Mouse (Mus musculus) neural tube, embryonic 14.5 days (tissue): ENCODE data around the gene Cmklr1. TPM values are rescaled to one million over a fixed set of nuclear protein-coding genes. Genes with fewer than 3 reads are reported as not detected.

Source experiments
- ATAC-seq: fragments of 200-750 bp; cut with Nextera tagmentation; 2 replicates; pipeline ENCODE4 v1.8.0; 2017; ENCODE audit warnings: low read depth, mild to moderate bottlenecking, moderate TSS enrichment, moderate library complexity
- H3K27ac ChIP-seq: fragments of 300-500 bp; sonication (generic); 2 replicates; pipeline ENCODE4 v1.5.1; 2014; ENCODE audit warnings: low read depth, mild to moderate bottlenecking, control low read depth, low read length, moderate library complexity, mixed read lengths
- H3K27me3 ChIP-seq: fragments of 300-500 bp; sonication (generic); 2 replicates; pipeline ENCODE4 v1.6.1; 2014; ENCODE audit warnings: low read length; ENCODE audit not compliant: control insufficient read depth, insufficient read depth
- H3K36me3 ChIP-seq: fragments of 300-500 bp; sonication (generic); 2 replicates; pipeline ENCODE4 v1.6.1; 2014; ENCODE audit warnings: low read length, mixed read lengths; ENCODE audit not compliant: control insufficient read depth, insufficient read depth
- H3K4me1 ChIP-seq: fragments of 300-500 bp; sonication (generic); 2 replicates; pipeline ENCODE4 v1.6.1; 2014; ENCODE audit warnings: low read length; ENCODE audit not compliant: control insufficient read depth, insufficient read depth
- H3K4me2 ChIP-seq: fragments of 300-500 bp; sonication (generic); 2 replicates; pipeline ENCODE4 v1.6.1; 2014; ENCODE audit warnings: mild to moderate bottlenecking, low read depth, low read length, control low read depth
- H3K4me3 ChIP-seq: fragments of 300-500 bp; sonication (generic); 2 replicates; pipeline ENCODE4 v1.5.1; 2014; ENCODE audit warnings: low read depth, low read length, control low read depth, mixed read lengths
- H3K9ac ChIP-seq: fragments of 300-500 bp; sonication (generic); replicated peaks from 2 replicates; pipeline ENCODE4 v1.6.1; 2014; ENCODE audit warnings: low read depth, mild to moderate bottlenecking, control low read depth, low read length, mixed read lengths
- H3K9me3 ChIP-seq: fragments of 300-500 bp; sonication (generic); 2 replicates; pipeline ENCODE4 v1.6.1; 2016; ENCODE audit warnings: low read length; ENCODE audit not compliant: control insufficient read depth
- WGBS: fragments of 180-500 bp; shearing (Covaris S2); extraction: QIAGEN DNeasy Blood & Tissue Kit; methylation state at CpG from one replicate; pipeline ENCODE4 v1.1.7; 2014; 5-methylcytosine and 5-hydroxymethylcytosine counted together
- polyA plus RNA-seq: library from polyadenylated mRNA; unstranded; fragments of >200 nt; fragmentation: Nextera tagmentation; extraction: Ambion mirVana; gene quantifications from 2 replicates; pipeline ENCODE4 v1.2.1, GENCODE M21; 2014

Gene Cmklr1
- polyA plus RNA-seq, 1 experiment from 2014 or later = 0.80 TPM

GRCm38 (mm10) chr5:113664629-113665195 is 14.5 kb upstream of the Cmklr1 start:
- no peak overlapping the region for H3K27ac ChIP-seq
- no peaks in the 10 kb centered on the region for H3K27me3 ChIP-seq
- no peaks in the 10 kb centered on the region for H3K4me1 ChIP-seq
- no peak overlapping the region for H3K9ac ChIP-seq
- H3K36me3 ChIP-seq = no peaks in the 10 kb centered on the region
- ATAC-seq = no peak
- no peak overlapping the region for H3K4me2 ChIP-seq
- H3K9me3 ChIP-seq = no peaks in the 10 kb centered on the region
- 79% methylated on average over 12 of the region's 12 CpGs for WGBS
- no peak overlapping the region for H3K4me3 ChIP-seq

DNA sequence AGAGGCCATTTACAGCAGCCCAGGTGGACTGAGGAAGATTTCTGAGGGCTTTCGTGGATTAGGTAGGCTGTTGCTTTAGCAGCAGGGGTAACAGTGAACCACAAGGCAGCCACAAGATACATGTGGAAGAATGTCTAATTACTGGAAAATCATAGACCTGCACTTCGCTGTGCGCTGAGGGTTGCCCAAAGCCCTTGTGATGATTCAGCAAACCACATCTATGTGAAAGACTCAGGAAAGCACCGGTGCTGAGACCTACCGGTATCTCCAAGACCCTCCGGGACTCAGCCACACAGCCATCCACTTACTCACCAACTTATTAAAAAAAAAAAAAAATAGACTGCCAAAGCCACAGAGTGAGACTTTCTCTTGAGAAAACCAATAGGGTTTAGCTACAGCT is 13.9 kb upstream of the Cmklr1 start:
- no peak for ATAC-seq
- WGBS = 85% methylated on average over 6 of the region's 6 CpGs

GRCm38 (mm10) chr5:113660872-113661271 is 10.6 kb upstream of the Cmklr1 start:
- no peak for ATAC-seq
- no peaks in the 10 kb centered on the region for H3K9me3 ChIP-seq
- no peaks in the 10 kb centered on the region for H3K4me1 ChIP-seq
- no peak overlapping the region for H3K4me3 ChIP-seq
- no peaks in the 10 kb centered on the region for H3K36me3 ChIP-seq
- H3K27me3 ChIP-seq = no peaks in the 10 kb centered on the region
- H3K9ac ChIP-seq = no peak overlapping the region
- WGBS = 75% methylated on average over 10 of the region's 10 CpGs
- no peak overlapping the region for H3K4me2 ChIP-seq
- no peak overlapping the region for H3K27ac ChIP-seq

More for the DNA sequence above, 13.9 kb upstream of the Cmklr1 start:
- no peak overlapping the region for H3K4me3 ChIP-seq
- no peak overlapping the region for H3K9ac ChIP-seq
- H3K27me3 ChIP-seq = no peaks in the 10 kb centered on the region
- no peaks in the 10 kb centered on the region for H3K4me1 ChIP-seq
- no peaks in the 10 kb centered on the region for H3K9me3 ChIP-seq
- no peak overlapping the region for H3K4me2 ChIP-seq
- H3K36me3 ChIP-seq = no peaks in the 10 kb centered on the region
- no peak overlapping the region for H3K27ac ChIP-seq

DNA sequence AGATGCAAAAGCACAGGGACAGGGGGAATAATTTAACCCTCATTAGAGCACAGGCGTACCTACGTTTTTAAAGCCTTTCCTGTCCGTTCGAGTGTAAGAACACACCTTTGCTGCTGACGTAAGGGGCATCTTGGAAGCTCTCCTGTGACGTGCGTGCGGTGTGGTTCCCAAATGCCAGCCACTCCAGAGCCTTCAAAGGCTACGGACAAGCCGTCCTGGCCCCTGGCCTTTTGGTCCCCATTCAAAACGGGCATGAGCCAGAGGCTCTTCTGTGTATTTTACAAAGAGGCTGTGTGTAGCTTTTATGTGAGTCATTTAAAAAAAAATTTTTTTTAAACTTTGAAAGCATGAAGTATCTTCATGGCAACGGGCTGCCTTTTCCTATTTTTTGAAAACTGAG is 4.6 kb upstream of the Cmklr1 start:
- Histone ChIP-seq H3K4me1 (0 out of 2 replicates have a peak, but pooled peaks cover 3% of the 10 kb centered on the region), H3K36me3 (no peaks in the 10 kb centered on the region), H3K27ac (no peak overlapping the region), H3K9ac (no peak overlapping the region), H3K9me3 (no peaks in the 10 kb centered on the region), H3K27me3 (no peaks in the 10 kb centered on the region), H3K4me2 (no peak overlapping the region), H3K4me3 (no peak overlapping the region)
- no peak for ATAC-seq
- WGBS = 81% methylated on average over 12 of the region's 12 CpGs

GRCm38 (mm10) chr5:113654206-113654605 is 4.0 kb upstream of the Cmklr1 start:
- WGBS = 82% methylated on average over 11 of the region's 11 CpGs

DNA sequence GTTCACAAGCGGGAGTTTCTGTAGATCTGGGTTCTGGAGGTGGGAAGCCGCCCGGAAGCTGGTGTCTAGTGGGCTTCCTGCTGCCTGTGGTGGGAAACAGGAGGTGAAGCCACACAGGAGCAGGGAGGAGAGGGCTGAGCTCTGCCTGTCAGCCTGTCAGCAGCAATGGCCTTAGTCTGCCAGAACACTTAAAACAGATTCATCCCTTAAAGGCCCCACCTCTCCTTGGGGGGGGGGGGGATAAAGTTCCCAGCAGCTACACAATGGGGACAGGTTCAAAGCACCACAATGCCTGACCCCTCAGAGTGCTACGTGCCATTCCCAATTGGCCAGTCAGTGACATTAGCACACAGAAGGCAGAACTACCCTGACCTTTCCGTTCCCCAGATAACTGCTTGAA is 2.0 kb upstream of the Cmklr1 start:
- no peaks in the 10 kb centered on the region for H3K27me3 ChIP-seq
- H3K27ac ChIP-seq = no peak overlapping the region
- no peak overlapping the region for H3K9ac ChIP-seq
- WGBS = 15% methylated on average over 5 of the region's 5 CpGs
- no peak for ATAC-seq
- no peaks in the 10 kb centered on the region for H3K9me3 ChIP-seq
- H3K4me1 ChIP-seq = 0 out of 2 replicates have a peak, but pooled peaks cover 3% of the 10 kb centered on the region
- H3K4me2 ChIP-seq = no peak overlapping the region
- H3K36me3 ChIP-seq = no peaks in the 10 kb centered on the region
- H3K4me3 ChIP-seq = no peak overlapping the region

More at GRCm38 (mm10) chr5:113654206-113654605, 4.0 kb upstream of the Cmklr1 start:
- no peak for ATAC-seq
- no peaks in the 10 kb centered on the region for H3K36me3 ChIP-seq
- H3K27me3 ChIP-seq = no peaks in the 10 kb centered on the region
- H3K4me2 ChIP-seq = no peak overlapping the region
- H3K27ac ChIP-seq = no peak overlapping the region
- no peak overlapping the region for H3K9ac ChIP-seq
- no peak overlapping the region for H3K4me3 ChIP-seq
- H3K4me1 ChIP-seq = 0 out of 2 replicates have a peak, but pooled peaks cover 3% of the 10 kb centered on the region
- no peaks in the 10 kb centered on the region for H3K9me3 ChIP-seq

DNA sequence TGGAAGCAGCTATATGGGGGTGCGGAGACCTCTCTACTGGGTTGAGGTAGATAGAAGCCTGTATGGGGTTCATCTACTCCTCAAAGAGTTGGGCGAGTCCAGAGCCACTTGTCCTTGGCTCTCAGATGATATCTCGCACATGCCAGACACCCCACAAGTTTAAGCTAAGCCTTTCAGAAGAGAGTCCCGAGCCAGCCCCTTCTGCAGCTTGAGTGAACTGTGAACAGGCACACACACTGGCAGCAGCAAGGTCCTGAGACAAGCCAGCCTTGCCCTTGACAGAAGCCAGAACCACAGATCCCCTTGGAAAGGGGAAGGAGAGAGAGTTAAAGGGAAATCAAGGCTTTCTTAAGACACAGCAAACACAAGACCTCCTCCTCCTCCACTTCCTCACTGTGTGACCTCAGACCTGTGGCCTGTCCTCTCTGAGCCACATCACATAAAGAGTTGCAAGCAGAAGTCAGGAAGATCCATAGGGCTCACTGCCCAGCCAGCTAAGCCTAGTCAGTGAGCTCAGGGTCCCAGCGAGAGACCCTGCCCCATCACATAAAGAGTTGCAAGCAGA is 1.5 kb downstream of the Cmklr1 start:
- ATAC-seq = no peak
- H3K9me3 ChIP-seq = no peaks in the 10 kb centered on the region
- no peak overlapping the region for H3K4me2 ChIP-seq
- no peaks in the 10 kb centered on the region for H3K36me3 ChIP-seq
- H3K27me3 ChIP-seq = no peaks in the 10 kb centered on the region
- no peak overlapping the region for H3K27ac ChIP-seq
- no peak overlapping the region for H3K4me3 ChIP-seq
- no peak overlapping the region for H3K9ac ChIP-seq
- 0 out of 2 replicates have a peak, but pooled peaks cover 3% of the 10 kb centered on the region for H3K4me1 ChIP-seq
- 93% methylated on average over 5 of the region's 5 CpGs for WGBS

DNA sequence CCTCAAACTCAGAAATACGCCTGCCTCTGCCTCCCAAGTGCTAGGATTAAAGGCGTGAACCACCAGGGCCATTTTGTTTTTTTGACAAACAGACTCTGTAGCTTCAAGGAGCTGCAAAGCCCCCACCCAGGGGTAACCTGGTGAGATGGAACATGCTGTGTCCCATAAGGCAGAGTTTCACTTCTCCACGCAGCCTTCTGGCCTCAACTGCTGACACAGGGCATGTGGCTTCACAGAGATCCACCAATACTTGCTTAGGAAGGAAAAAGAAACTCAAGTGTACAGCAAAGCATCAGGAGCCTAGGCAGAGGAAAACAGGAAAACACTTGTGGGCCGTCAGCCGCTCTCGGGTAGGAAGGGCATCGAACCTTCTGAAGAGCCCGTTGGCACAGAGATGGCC is 3.1 kb downstream of the Cmklr1 start:
- no peaks in the 10 kb centered on the region for H3K27me3 ChIP-seq
- H3K36me3 ChIP-seq = no peaks in the 10 kb centered on the region
- no peak overlapping the region for H3K4me2 ChIP-seq
- H3K9me3 ChIP-seq = no peaks in the 10 kb centered on the region
- H3K4me3 ChIP-seq = no peak overlapping the region
- no peak overlapping the region for H3K27ac ChIP-seq
- WGBS = 90% methylated on average over 8 of the region's 8 CpGs
- no peak overlapping the region for H3K9ac ChIP-seq
- 0 out of 2 replicates have a peak, but pooled peaks cover 8% of the 10 kb centered on the region for H3K4me1 ChIP-seq
- ATAC-seq = no peak

DNA sequence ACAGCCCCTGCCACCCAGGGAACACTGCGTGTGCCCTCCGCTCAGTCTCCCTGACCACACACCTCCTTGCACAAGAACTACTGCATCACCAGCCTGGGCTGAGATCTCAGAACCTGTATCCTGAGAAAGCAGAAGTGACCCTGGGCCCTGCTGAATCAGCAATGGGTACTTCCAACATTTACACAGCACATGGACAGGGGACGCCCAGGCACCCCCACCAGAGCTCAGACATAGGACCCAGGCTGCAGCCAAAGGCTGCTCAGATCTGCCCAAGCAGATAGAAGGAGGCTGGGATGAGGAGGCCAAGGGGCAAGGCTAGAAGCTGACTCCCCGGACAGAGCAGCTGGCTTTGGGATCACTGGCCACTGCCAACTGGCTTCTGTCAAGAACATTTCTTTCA is 5.7 kb downstream of the Cmklr1 start:
- Histone ChIP-seq H3K27ac (no peak overlapping the region), H3K27me3 (no peaks in the 10 kb centered on the region), H3K9me3 (no peaks in the 10 kb centered on the region), H3K4me2 (no peak overlapping the region), H3K4me3 (no peak overlapping the region), H3K36me3 (no peaks in the 10 kb centered on the region), H3K4me1 (0 out of 2 replicates have a peak, but pooled peaks cover 5% of the 10 kb centered on the region), H3K9ac (no peak overlapping the region)
- 87% methylated on average over 4 of the region's 4 CpGs for WGBS
- no peak for ATAC-seq
